Mouse (Mus musculus) adrenal gland, adult 8-10 months (tissue): ENCODE measurements around the gene Ghrhr. TPM values are rescaled to one million over a fixed set of nuclear protein-coding genes. Genes with fewer than 3 reads are reported as not detected.

ENCODE experiments used
- DNase-seq: peaks from one replicate; pipeline ENCODE4 v3.0.0; 2022
- total RNA-seq, 4 experiments: library from RNA; stranded (reverse); gene quantifications; 2 replicates each; pipeline ENCODE4 v1.2.4; 2022

The Ghrhr gene
- not detected for total RNA-seq

- no peak for DNase-seq
These were observed at the start of gene Ghrhr for GRCm38 (mm10) chr6:55376076-55376475. TSS of gene Ghrhr (plus strand) at chr6:55376295.

- no peak for DNase-seq
These were observed 49.8 kb upstream of the Ghrhr start for GRCm38 (mm10) chr6:55326299-55326698.

- DNase-seq: no peak
These were observed 48.8 kb upstream of the Ghrhr start for GRCm38 (mm10) chr6:55327326-55327725.

- DNase-seq: no peak
These were observed 47.9 kb upstream of the Ghrhr start for GRCm38 (mm10) chr6:55328179-55328578.

- no peak for DNase-seq
These were observed 44.8 kb upstream of the Ghrhr start for GRCm38 (mm10) chr6:55331315-55331714.

- DNase-seq: no peak
These were observed 43.9 kb upstream of the Ghrhr start for GRCm38 (mm10) chr6:55332100-55332772.

GRCm38 (mm10) chr6:55332773-55333109, 43.4 kb upstream of the Ghrhr start:
- DNase-seq: no peak

GRCm38 (mm10) chr6:55335989-55336514, 40.0 kb upstream of the Ghrhr start, which contains the start of gene Aqp1:
TSS of gene Aqp1 (plus strand) at chr6:55336432.
- DNase-seq: no peak

- no peak for DNase-seq
These were observed 38.9 kb upstream of the Ghrhr start for GRCm38 (mm10) chr6:55337242-55337641.

GRCm38 (mm10) chr6:55338077-55338476, 38.0 kb upstream of the Ghrhr start:
- DNase-seq: no peak

GRCm38 (mm10) chr6:55338934-55339825, 36.9 kb upstream of the Ghrhr start:
- DNase-seq: no peak

- no peak for DNase-seq
These were observed 34.4 kb upstream of the Ghrhr start for GRCm38 (mm10) chr6:55341688-55342087.

- no peak for DNase-seq
These were observed 33.8 kb upstream of the Ghrhr start for GRCm38 (mm10) chr6:55342328-55342727.

- DNase-seq: no peak
These were observed 32.6 kb upstream of the Ghrhr start for GRCm38 (mm10) chr6:55343446-55343845.

- no peak for DNase-seq
These were observed 31.6 kb upstream of the Ghrhr start for GRCm38 (mm10) chr6:55344291-55345016.

GRCm38 (mm10) chr6:55345264-55345663, 30.8 kb upstream of the Ghrhr start:
- DNase-seq: no peak

- DNase-seq: no peak
These were observed 29.6 kb upstream of the Ghrhr start for GRCm38 (mm10) chr6:55346491-55346890.

GRCm38 (mm10) chr6:55347711-55348571, 28.2 kb upstream of the Ghrhr start:
- DNase-seq: no peak

- DNase-seq: no peak
These were observed 26.9 kb upstream of the Ghrhr start for GRCm38 (mm10) chr6:55349231-55349630.

GRCm38 (mm10) chr6:55350383-55350952, 25.6 kb upstream of the Ghrhr start:
- no peak for DNase-seq

GRCm38 (mm10) chr6:55351712-55352111, 24.4 kb upstream of the Ghrhr start:
- DNase-seq: no peak
